Mouse (Mus musculus) G1E (cell line): ENCODE data around the gene Ovol3. TPM values are rescaled to one million over a fixed set of nuclear protein-coding genes. Genes with fewer than 3 reads are reported as not detected.
A peak's percentile ranks its signal among the peaks of the same experiment; 100 is the strongest.

Source experiments
- ATAC-seq: 2 replicates; pipeline ENCODE4 v1.8.0; 2016; ENCODE audit warnings: mild to moderate bottlenecking; ENCODE audit not compliant: insufficient number of reproducible peaks, poor library complexity, low FRiP score, severe bottlenecking; ENCODE audit errors: extremely low read depth
- DNase-seq: peaks from one replicate; pipeline ENCODE4 v3.0.0; 2012; ENCODE audit warnings: low spot score
- H3K27me3 ChIP-seq: 2 replicates; pipeline ENCODE4 v1.6.1; 2012; ENCODE audit warnings: mild to moderate bottlenecking, low read length, inconsistent platforms; ENCODE audit not compliant: insufficient read depth
- H3K36me3 ChIP-seq: replicated peaks from 2 replicates; pipeline ENCODE3; 2012; ENCODE audit warnings: mild to moderate bottlenecking, inconsistent platforms
- H3K4me1 ChIP-seq: 2 replicates; pipeline ENCODE4 v1.6.1; 2012; ENCODE audit warnings: low read depth, low read length, inconsistent platforms, mixed read lengths; ENCODE audit not compliant: insufficient read depth
- H3K4me3 ChIP-seq: 2 replicates; pipeline ENCODE4 v1.5.1; 2012; ENCODE audit warnings: low read depth, mild to moderate bottlenecking, inconsistent platforms, low read length, moderate library complexity, mixed read lengths
- H3K9me3 ChIP-seq: replicated peaks from 2 replicates; pipeline ENCODE4 v1.6.1; 2012; ENCODE audit warnings: inconsistent platforms
- CTCF ChIP-seq: IDR thresholded peaks from 2 replicates; pipeline ENCODE4 v1.5.1; 2012; ENCODE audit warnings: low read depth, low read length, inconsistent platforms, mixed read lengths
- GATA1 ChIP-seq: IDR thresholded peaks from 2 replicates; pipeline ENCODE4 v1.6.1; 2012; ENCODE audit warnings: borderline replicate concordance, low read length, inconsistent platforms, mixed read lengths
- GATA2 ChIP-seq: IDR thresholded peaks from 2 replicates; pipeline ENCODE4 v1.6.1; 2012; ENCODE audit warnings: low read depth, low read length, inconsistent platforms, borderline replicate concordance
- POLR2AphosphoS5 ChIP-seq: IDR thresholded peaks from 2 replicates; pipeline ENCODE4 v1.6.1; 2012; ENCODE audit warnings: low read depth, low read length, inconsistent platforms; ENCODE audit not compliant: insufficient replicate concordance
- TAL1 ChIP-seq: conservative IDR thresholded peaks from 2 replicates; pipeline ENCODE4 v1.6.1; 2012; ENCODE audit warnings: low read depth, low read length, inconsistent platforms, mixed read lengths
- polyA plus RNA-seq: library from polyadenylated mRNA; stranded (reverse); fragments of >175 nt; gene quantifications from 2 replicates; pipeline ENCODE4 v1.2.3, GENCODE M21; 2012
- total RNA-seq, 2 experiments: library from RNA; stranded (forward) in 1 of 2; stranded (reverse) in 1 of 2; fragments of 200-1000 nt in 1 of 2; fragments of >200 nt in 1 of 2; fragmentation: Nextera tagmentation in 1 of 2; gene quantifications; 2 replicates each; pipeline ENCODE4 v1.2.3; 2014 to 2017

The Ovol3 gene
- total and polyA plus RNA-seq, 3 experiments: not detected

GRCm38 (mm10) chr7:30231669-30232454 is 3.7 kb downstream of the Ovol3 start, which contains the start of the genes Polr2i and Tbcb:
Polr2i (plus strand) TSS chr7:30231948.
Tbcb (minus strand) TSS chr7:30232272.
- H3K27me3 ChIP-seq: no peaks in the 10 kb centered on the region
- H3K36me3 ChIP-seq: peaks cover 62% of the 10 kb centered on the region
- peak; percentile 99 for DNase-seq
- peak; percentile 98 for ATAC-seq
- no peaks in the 10 kb centered on the region for H3K9me3 ChIP-seq
- H3K4me1 ChIP-seq: peaks cover 28% of the 10 kb centered on the region
- H3K4me3 ChIP-seq: peak within 1 kb of the TSS; percentile 98
- TF ChIP-seq TAL1 (no peak), CTCF (no peak), GATA2 (no peak), GATA1 (no peak), POLR2AphosphoS5 (no peak)

DNA sequence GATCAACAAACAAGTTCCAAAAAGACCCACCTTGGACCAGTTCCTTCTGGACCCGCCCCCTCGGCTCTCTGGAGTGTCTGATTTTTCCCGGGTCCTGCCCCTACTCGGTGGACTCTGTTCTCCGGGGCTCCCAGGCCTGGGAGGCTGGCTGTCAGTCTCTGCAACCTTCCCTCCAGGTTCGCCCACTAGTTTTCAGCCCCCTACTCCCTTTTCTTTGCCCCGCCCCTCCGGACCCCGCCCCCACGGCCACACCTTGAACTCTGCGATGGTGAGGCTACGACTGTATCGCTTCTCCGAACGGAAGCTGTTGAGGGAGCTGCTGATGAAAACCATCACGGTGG is 4.2 kb downstream of the Ovol3 start:
- DNase-seq (no peak), ATAC-seq (no peak)
- no peaks in the 10 kb centered on the region for H3K27me3 ChIP-seq
- H3K4me3 ChIP-seq: peak overlapping the region; percentile 98
- peaks cover 68% of the 10 kb centered on the region for H3K36me3 ChIP-seq
- TF ChIP-seq POLR2AphosphoS5: no peak
- no peak for TF ChIP-seq TAL1
- no peak for TF ChIP-seq GATA2
- TF ChIP-seq CTCF: no peak
- no peak for TF ChIP-seq GATA1
- no peaks in the 10 kb centered on the region for H3K9me3 ChIP-seq
- H3K4me1 ChIP-seq: peaks cover 28% of the 10 kb centered on the region

DNA sequence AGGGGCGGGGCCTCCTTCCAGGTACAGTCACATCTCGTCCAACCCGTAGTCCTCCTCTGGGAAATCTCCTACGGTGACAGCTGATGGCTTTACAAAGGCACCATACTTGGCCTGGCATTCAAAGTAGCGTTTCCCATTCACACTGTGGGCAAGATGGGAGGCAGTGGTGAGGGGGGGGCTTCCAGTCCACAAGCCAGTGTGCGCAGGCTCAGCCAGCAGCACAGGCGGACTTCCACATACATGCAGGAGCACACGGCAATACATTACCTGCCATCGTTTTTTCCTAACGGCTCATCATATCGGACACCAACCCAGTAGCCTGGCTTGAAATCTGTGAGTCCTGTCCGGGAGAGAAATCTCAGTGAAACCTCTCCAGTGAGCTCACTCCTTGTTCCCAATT is 11.3 kb downstream of the Ovol3 start:
- no peak for TF ChIP-seq GATA2
- TF ChIP-seq GATA1: no peak
- no peak for TF ChIP-seq POLR2AphosphoS5
- no peak for TF ChIP-seq CTCF
- no peak for TF ChIP-seq TAL1
- DNase-seq (no peak), ATAC-seq (no peak)
- Histone ChIP-seq H3K9me3 (no peaks in the 10 kb centered on the region; the same call in 1 of the 2 replicates), H3K4me1 (peaks cover 19% of the 10 kb centered on the region), H3K27me3 (no peaks in the 10 kb centered on the region), H3K36me3 (peaks cover 52% of the 10 kb centered on the region), H3K4me3 (no peak overlapping the region)

GRCm38 (mm10) chr7:30222205-30222604 is 13.3 kb downstream of the Ovol3 start:
- Histone ChIP-seq H3K9me3 (no peaks in the 10 kb centered on the region; the same call in 1 of the 2 replicates), H3K4me1 (peaks cover 24% of the 10 kb centered on the region), H3K4me3 (no peak overlapping the region), H3K36me3 (peaks cover 34% of the 10 kb centered on the region), H3K27me3 (no peaks in the 10 kb centered on the region)
- no peak for TF ChIP-seq GATA1
- TF ChIP-seq CTCF: no peak
- no peak for TF ChIP-seq TAL1
- no peak for TF ChIP-seq POLR2AphosphoS5
- TF ChIP-seq GATA2: no peak
- DNase-seq: no peak
- no peak for ATAC-seq

DNA sequence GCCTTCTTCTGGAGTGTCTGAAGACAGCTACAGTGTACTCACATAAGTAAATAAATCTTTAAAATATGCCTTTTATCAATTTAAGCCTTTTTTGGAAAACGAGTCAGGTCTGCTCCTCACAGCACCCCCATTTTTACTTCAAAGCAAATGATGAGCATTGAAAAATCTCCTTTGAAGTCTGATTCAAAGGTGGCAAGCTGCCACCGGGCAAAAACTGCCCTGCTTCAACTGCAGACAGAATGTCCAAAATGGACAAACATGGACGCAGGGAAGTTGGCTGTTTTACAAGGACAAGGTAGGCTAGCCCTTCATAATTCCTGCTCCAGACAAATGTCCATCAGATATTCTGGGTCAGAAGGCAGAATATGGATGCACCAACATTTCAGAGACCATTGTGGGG is 14.1 kb downstream of the Ovol3 start:
- DNase-seq: no peak
- ATAC-seq: no peak
- peaks cover 29% of the 10 kb centered on the region for H3K4me1 ChIP-seq
- TF ChIP-seq GATA1: no peak
- no peak for TF ChIP-seq POLR2AphosphoS5
- TF ChIP-seq GATA2: no peak
- TF ChIP-seq CTCF: no peak
- no peak for TF ChIP-seq TAL1
- no peak overlapping the region for H3K4me3 ChIP-seq
- H3K27me3 ChIP-seq: no peaks in the 10 kb centered on the region
- H3K9me3 ChIP-seq: no peaks in the 10 kb centered on the region; the same call in 1 of the 2 replicates
- H3K36me3 ChIP-seq: peaks cover 26% of the 10 kb centered on the region

DNA sequence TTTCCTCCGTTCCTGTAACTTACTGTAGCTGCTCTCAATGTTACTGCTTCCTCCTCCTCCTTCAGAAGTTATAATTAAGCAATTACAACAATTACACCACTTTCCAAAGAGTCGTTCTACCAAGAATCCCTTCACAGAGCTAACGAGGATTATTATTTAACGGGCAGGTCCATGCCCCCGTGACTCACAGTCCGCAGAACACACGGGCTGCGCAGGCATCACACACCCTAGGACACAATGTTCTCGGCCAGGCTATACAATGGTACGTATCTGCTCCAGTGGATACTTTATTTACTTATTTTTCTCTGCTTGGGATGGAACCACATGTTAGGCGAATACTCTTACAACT is 15.5 kb downstream of the Ovol3 start:
- H3K36me3 ChIP-seq: peaks cover 16% of the 10 kb centered on the region
- TF ChIP-seq CTCF: no peak
- TF ChIP-seq GATA2: no peak
- TF ChIP-seq TAL1: no peak
- no peak for TF ChIP-seq POLR2AphosphoS5
- no peak for TF ChIP-seq GATA1
- H3K4me3 ChIP-seq: peak overlapping the region; percentile 69; the same call in 1 of the 2 replicates
- peaks cover 33% of the 10 kb centered on the region for H3K4me1 ChIP-seq
- H3K9me3 ChIP-seq: no peaks in the 10 kb centered on the region; the same call in 1 of the 2 replicates
- ATAC-seq: no peak
- DNase-seq: no peak
- no peaks in the 10 kb centered on the region for H3K27me3 ChIP-seq
